17 mouse cellular contexts compared by ENCODE assay signal in the genomic region with DNA sequence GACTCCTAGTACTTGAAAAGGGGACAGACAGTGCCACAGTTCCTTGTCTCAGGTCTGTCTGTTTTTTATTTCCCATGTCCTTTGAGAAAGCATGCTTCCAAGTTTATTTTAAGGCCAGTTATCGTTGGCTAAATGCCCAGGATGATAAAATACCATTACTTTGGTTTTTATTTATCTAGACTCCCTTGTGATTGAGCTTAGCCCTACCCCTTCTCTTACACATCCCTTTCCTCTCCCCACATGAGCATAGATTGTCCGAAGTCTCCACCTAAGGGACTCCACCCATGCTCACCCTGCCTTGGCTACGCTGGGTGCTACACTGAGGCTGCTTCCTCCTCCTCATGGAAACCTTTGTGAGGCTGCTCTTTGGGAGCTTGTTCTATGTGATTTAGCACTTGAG.
DNase-seq lines count a peak whose midpoint lies in the region; ATAC-seq and TF ChIP-seq lines count a peak whose summit lies in the region.
"Had no signal": no experiment of that assay in that cellular context is flagged by ENCODE, and none has a peak within 500 bp of the region (broad histone marks: within the 10 kb centered on the region; RNA-seq: fewer than 3 reads in every experiment).

No protein-coding gene starts in this region.

- no peak overlapping the region for H3K4me3 ChIP-seq in layer of hippocampus, adult 2 months
- H3K4me3 ChIP-seq in heart, embryonic 12.5 days: no peak overlapping the region
- H3K4me3 ChIP-seq: embryonic facial prominence, embryonic 15.5 days; forebrain, embryonic 13.5 days; midbrain, embryonic 15.5 days had no signal

- no peak for TF ChIP-seq CTCF in layer of hippocampus, adult 2 months (conservative IDR thresholded peaks at IDR 0.05)

- H3K9me3 ChIP-seq in heart, embryonic 12.5 days (replicated peaks): no peaks in the 10 kb centered on the region
- H3K9me3 ChIP-seq: embryonic facial prominence, embryonic 15.5 days; forebrain, embryonic 13.5 days; midbrain, embryonic 15.5 days had no signal

- H3K27me3 ChIP-seq in heart, embryonic 12.5 days (replicated peaks): no peaks in the 10 kb centered on the region
- H3K27me3 ChIP-seq: embryonic facial prominence, embryonic 15.5 days; forebrain, embryonic 13.5 days; midbrain, embryonic 15.5 days had no signal

- no peaks in the 10 kb centered on the region for H3K36me3 ChIP-seq in heart, embryonic 12.5 days
- H3K36me3 ChIP-seq: midbrain, embryonic 15.5 days had no signal

- DNase-seq in heart, adult 18-20 months: peak; percentile 58 to 60
- DNase-seq in heart, postnatal 36 days: no peak
- DNase-seq in layer of hippocampus, adult 2 months (ENCODE audit: low spot score in 2 of 2): no peak
- no peak for DNase-seq in layer of hippocampus, postnatal 10 days (ENCODE audit: low spot score in 2 of 2)
- DNase-seq in lung, postnatal 14 days: peak; percentile 23
- no peak for DNase-seq in MN1 (ENCODE audit: low spot score)
- DNase-seq in layer of hippocampus, adult 18-20 months (ENCODE audit: low spot score in 2 of 2): no peak
- DNase-seq: adrenal gland, adult 8-10 months; B cell, adult 2 months; cerebellum, adult 18-20 months; kidney, postnatal 14 days had no signal

- no peak overlapping the region for H3K9ac ChIP-seq in heart, embryonic 12.5 days
- H3K9ac ChIP-seq: embryonic facial prominence, embryonic 15.5 days; forebrain, embryonic 13.5 days; liver, embryonic 14.5 days; midbrain, embryonic 15.5 days had no signal

- ATAC-seq in heart, embryonic 12.5 days (ENCODE audit: insufficient number of reproducible peaks, low FRiP score): peak; percentile 70; the same call in 1 of the 2 replicates
- ATAC-seq: forebrain, embryonic 13.5 days; hindbrain, postnatal 0 days; midbrain, embryonic 15.5 days had no signal

- peaks cover 74% of the 10 kb centered on the region for H3K4me1 ChIP-seq in heart, embryonic 12.5 days (replicated peaks)

- 34% methylated on average over 3 of the region's 3 CpGs for WGBS in heart, embryonic 12.5 days

- intact Hi-C loops in heart, postnatal 36 days (cut with DNase I): no loop called here

- 0 out of 2 replicates have a peak overlapping the region, but pooled peaks have one; percentile 4 for H3K27ac ChIP-seq in layer of hippocampus, adult 2 months
- H3K27ac ChIP-seq in heart, embryonic 12.5 days (ENCODE audit: poor library complexity, severe bottlenecking): peak overlapping the region; percentile 60
- H3K27ac ChIP-seq: embryonic facial prominence, embryonic 15.5 days; forebrain, embryonic 13.5 days; hindbrain, postnatal 0 days; liver, embryonic 14.5 days; midbrain, embryonic 15.5 days had no signal

- H3K4me2 ChIP-seq in heart, embryonic 12.5 days: peak overlapping the region; percentile 29
- H3K4me2 ChIP-seq: embryonic facial prominence, embryonic 15.5 days; forebrain, embryonic 13.5 days; midbrain, embryonic 15.5 days had no signal

Comparison
In these comparisons a context has a peak if more than half of its experiments do, and no peak if none do; other contexts are left out.
1. DNase-seq: peak in heart, adult 18-20 months (2 of 2) and lung, postnatal 14 days (single experiment); none in heart, postnatal 36 days (0 of 2), layer of hippocampus, adult 2 months (0 of 2), layer of hippocampus, postnatal 10 days (0 of 2), MN1 (single experiment) and layer of hippocampus, adult 18-20 months (0 of 2).